Mouse (Mus musculus): ENCODE measurements at regions not wholly inside any gene's neighbourhood (a gene's known extent, or its start where the extent isn't known, plus 50 kb on each side); places are given as distances from the start of the nearest gene placed in this dataset.

DNA sequence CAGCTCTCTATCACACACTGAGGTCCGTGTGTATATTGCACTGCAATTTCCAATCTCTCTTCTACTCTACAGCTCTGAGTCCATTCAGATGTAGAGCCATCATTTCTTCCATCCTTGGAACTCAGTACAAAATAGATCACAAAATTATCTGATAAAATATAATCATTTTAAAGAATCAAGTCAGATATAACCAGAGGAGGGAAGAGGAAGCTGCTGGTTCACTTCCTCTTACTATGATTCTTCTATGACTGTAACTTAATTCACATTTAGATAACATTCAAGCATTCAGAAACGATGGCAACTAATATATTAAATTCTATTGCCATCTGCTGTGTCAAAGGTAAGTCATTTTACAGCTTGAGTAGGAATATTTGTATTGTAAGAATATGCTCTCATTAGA is 1550.1 kb downstream of the Cdh8 start:
- DNase-seq (ENCODE audit: low spot score) = no peak

DNA sequence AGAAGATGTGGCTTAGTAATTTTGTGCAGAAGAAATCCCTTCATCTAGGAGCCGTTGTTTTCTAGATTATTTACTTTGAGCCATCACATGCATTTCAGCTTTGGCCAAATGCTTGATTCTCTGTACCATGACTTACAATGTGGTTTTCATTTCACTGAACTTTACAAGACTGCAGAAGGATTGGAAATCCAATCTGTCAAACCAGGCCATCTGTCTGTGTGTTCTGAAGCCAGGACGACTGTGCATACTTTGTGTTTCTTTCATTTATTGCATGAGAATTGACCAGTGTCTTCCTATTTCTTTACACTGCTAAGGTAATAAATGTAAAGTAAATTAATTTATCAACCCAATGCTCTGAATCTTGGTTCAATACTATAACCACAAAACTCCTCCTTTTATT is 1554.8 kb downstream of the Cdh8 start:
- peak; percentile 5 for DNase-seq (ENCODE audit: low spot score)

DNA sequence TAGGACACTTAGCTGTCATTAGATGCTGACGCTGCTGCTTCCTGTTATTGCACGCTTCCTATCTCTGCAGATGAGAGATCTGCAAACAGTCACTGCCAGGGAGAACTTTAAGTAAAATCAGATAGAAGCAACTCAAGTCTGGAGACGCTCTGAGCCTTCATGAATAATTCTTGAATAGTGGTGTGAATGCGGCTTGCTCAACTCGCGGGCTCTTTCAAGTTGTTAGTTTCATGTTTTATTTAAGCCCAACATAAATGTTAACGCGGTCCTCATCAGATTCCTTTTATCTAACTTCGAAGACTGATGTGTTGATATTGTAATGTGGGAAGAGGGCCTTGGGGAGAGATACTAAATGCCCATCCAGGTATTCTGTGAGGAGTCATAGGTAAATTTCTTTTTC is 1556.1 kb downstream of the Cdh8 start:
- no peak for DNase-seq (ENCODE audit: low spot score)

DNA sequence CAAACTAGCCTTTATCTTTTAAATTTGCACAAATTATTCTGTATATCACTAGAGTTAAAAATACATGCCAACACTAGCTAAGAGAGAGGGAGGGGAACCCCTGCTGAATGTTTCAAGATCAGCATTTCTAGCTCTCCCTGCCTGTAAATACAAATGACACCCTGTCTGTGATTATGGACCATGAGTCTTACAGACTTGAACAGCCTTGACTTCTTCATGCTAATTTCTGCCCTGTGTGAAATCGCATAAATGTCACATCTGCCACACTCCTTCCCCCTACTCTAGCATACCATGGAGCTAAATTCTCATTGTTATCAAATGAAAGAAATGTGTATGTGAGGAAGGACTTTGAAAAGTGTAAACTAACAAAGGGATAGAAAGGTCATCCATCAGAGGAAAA is 1559.0 kb downstream of the Cdh8 start:
- DNase-seq (ENCODE audit: low spot score) = no peak
